Mouse (Mus musculus) stomach, embryonic 15.5 days (tissue): Measurements from ENCODE around the gene Zdhhc16. TPM values are rescaled to one million over a fixed set of nuclear protein-coding genes. Genes with fewer than 3 reads are reported as not detected.

ENCODE experiments used
- ATAC-seq: fragments of 200-750 bp; cut with Nextera tagmentation; 2 replicates; pipeline ENCODE4 v1.8.0; 2017; ENCODE audit warnings: low read depth, moderate number of reproducible peaks, moderate TSS enrichment; ENCODE audit not compliant: insufficient read depth, low FRiP score
- H3K27ac ChIP-seq: fragments of 300-500 bp; sonication (generic); 2 replicates; pipeline ENCODE4 v1.5.1; 2015; ENCODE audit warnings: mild to moderate bottlenecking, inconsistent platforms
- H3K27me3 ChIP-seq: fragments of 300-500 bp; sonication (generic); replicated peaks from 2 replicates; pipeline ENCODE4 v1.6.1; 2015; ENCODE audit warnings: inconsistent platforms
- H3K36me3 ChIP-seq: fragments of 300-500 bp; sonication (generic); 2 replicates; pipeline ENCODE4 v1.6.1; 2015; ENCODE audit warnings: inconsistent platforms
- H3K4me1 ChIP-seq: fragments of 300-500 bp; sonication (generic); 2 replicates; pipeline ENCODE4 v1.6.1; 2015; ENCODE audit warnings: inconsistent platforms
- H3K4me2 ChIP-seq: fragments of 300-500 bp; sonication (generic); 2 replicates; pipeline ENCODE4 v1.6.1; 2015; ENCODE audit warnings: mild to moderate bottlenecking, inconsistent platforms
- H3K4me3 ChIP-seq: fragments of 300-500 bp; sonication (generic); replicated peaks from 2 replicates; pipeline ENCODE4 v1.5.1; 2015; ENCODE audit warnings: inconsistent platforms
- H3K9ac ChIP-seq: fragments of 300-500 bp; sonication (generic); 2 replicates; pipeline ENCODE4 v1.6.1; 2015; ENCODE audit warnings: inconsistent platforms
- H3K9me3 ChIP-seq: fragments of 300-500 bp; sonication (generic); 2 replicates; pipeline ENCODE4 v1.6.1; 2016; ENCODE audit warnings: inconsistent platforms
- WGBS: fragments of 180-500 bp; shearing (Covaris S2); methylation state at CpG from one replicate; pipeline ENCODE4 v1.1.7; 2015; 5-methylcytosine and 5-hydroxymethylcytosine counted together
- polyA plus RNA-seq: library from polyadenylated mRNA; unstranded; fragments of >200 nt; fragmentation: Nextera tagmentation; extraction: Ambion mirVana; gene quantifications from 2 replicates; pipeline ENCODE4 v1.2.1, GENCODE M21; 2015

The Zdhhc16 gene
- polyA plus RNA-seq, 1 experiment from 2014 or later, result 73.4 TPM

- Histone ChIP-seq H3K9ac (peak within 1 kb of the TSS; percentile 82), H3K36me3 (no peaks in the 10 kb centered on the region), H3K27ac (peak within 1 kb of the TSS; percentile 91), H3K27me3 (no peaks in the 10 kb centered on the region), H3K9me3 (no peaks in the 10 kb centered on the region), H3K4me2 (peak within 1 kb of the TSS; percentile 91), H3K4me3 (peak within 1 kb of the TSS; percentile 65), H3K4me1 (0 out of 2 replicates have a peak, but pooled peaks cover 6% of the 10 kb centered on the region)
- peak; percentile 95 for ATAC-seq
- under 1% methylated on average over 64 of the region's 68 CpGs for WGBS
Measured at GRCm38 (mm10) chr19:41980819-41981594, 47.7 kb downstream of the Zdhhc16 start, which contains the start of gene Mms19. Gene Mms19, minus strand, starts transcription at chr19:41981157.

DNA sequence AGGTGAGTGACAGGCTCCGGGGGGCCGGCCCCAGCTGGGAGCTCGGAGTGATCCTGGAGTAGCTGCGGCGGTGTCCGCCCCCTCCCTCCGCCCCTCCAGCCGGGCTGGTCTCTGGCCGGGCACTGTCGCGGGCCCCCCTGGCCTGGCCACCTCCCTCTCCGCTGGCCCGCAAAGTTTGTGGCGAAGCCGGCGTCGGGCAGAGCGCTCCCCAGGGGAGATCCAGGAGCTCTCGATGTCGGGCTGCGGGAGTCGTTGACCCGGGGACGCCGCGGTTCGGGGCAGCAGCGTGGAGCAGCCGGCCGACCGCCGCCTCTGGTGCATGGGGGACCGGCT is 48.3 kb downstream of the Zdhhc16 start, which contains the start of gene Ubtd1:
TSS of gene Ubtd1 (plus strand) at position 169 of the 333 bp plus-strand sequence.
- ATAC-seq, result no peak
- WGBS, result 1% methylated on average over 31 of the region's 33 CpGs

GRCm38 (mm10) chr19:41981931-41982790 is 48.9 kb downstream of the Zdhhc16 start:
- H3K27ac ChIP-seq, result peak overlapping the region; percentile 91
- H3K9ac ChIP-seq, result peak overlapping the region; percentile 82
- no peaks in the 10 kb centered on the region for H3K9me3 ChIP-seq
- 0 out of 2 replicates have a peak, but pooled peaks cover 6% of the 10 kb centered on the region for H3K4me1 ChIP-seq
- peak overlapping the region; percentile 91 for H3K4me2 ChIP-seq
- H3K27me3 ChIP-seq, result no peaks in the 10 kb centered on the region
- no peaks in the 10 kb centered on the region for H3K36me3 ChIP-seq
- WGBS, result under 1% methylated on average over 74 of the region's 74 CpGs
- ATAC-seq, result no peak
- peak overlapping the region; percentile 65 for H3K4me3 ChIP-seq

More for the DNA sequence above, 48.3 kb downstream of the Zdhhc16 start, which contains the start of gene Ubtd1:
- Histone ChIP-seq H3K27ac (peak within 1 kb of the TSS; percentile 91), H3K9me3 (no peaks in the 10 kb centered on the region), H3K4me1 (0 out of 2 replicates have a peak, but pooled peaks cover 6% of the 10 kb centered on the region), H3K9ac (peak within 1 kb of the TSS; percentile 82), H3K4me3 (peak within 1 kb of the TSS; percentile 65), H3K36me3 (no peaks in the 10 kb centered on the region), H3K27me3 (no peaks in the 10 kb centered on the region), H3K4me2 (peak within 1 kb of the TSS; percentile 91)

- 9% methylated on average over 4 of the region's 4 CpGs for WGBS
- Histone ChIP-seq H3K9ac (no peak overlapping the region), H3K36me3 (no peaks in the 10 kb centered on the region), H3K4me3 (peak overlapping the region; percentile 65), H3K4me2 (peak overlapping the region; percentile 91), H3K27me3 (no peaks in the 10 kb centered on the region), H3K27ac (no peak overlapping the region; the same call in 1 of the 2 replicates), H3K4me1 (0 out of 2 replicates have a peak, but pooled peaks cover 6% of the 10 kb centered on the region), H3K9me3 (no peaks in the 10 kb centered on the region)
- ATAC-seq, result no peak
Measured at GRCm38 (mm10) chr19:41982791-41983150, 49.5 kb downstream of the Zdhhc16 start.

GRCm38 (mm10) chr19:41985994-41986393 is 52.7 kb downstream of the Zdhhc16 start:
- no peak overlapping the region for H3K9ac ChIP-seq
- H3K36me3 ChIP-seq, result no peaks in the 10 kb centered on the region
- no peak overlapping the region for H3K4me3 ChIP-seq
- H3K4me2 ChIP-seq, result no peak overlapping the region
- WGBS, result 95% methylated on average over 5 of the region's 5 CpGs
- ATAC-seq, result no peak
- 0 out of 2 replicates have a peak, but pooled peaks cover 6% of the 10 kb centered on the region for H3K4me1 ChIP-seq
- H3K27ac ChIP-seq, result no peak overlapping the region
- H3K9me3 ChIP-seq, result no peaks in the 10 kb centered on the region
- H3K27me3 ChIP-seq, result no peaks in the 10 kb centered on the region

- no peaks in the 10 kb centered on the region for H3K9me3 ChIP-seq
- H3K4me2 ChIP-seq, result no peak overlapping the region
- 73% methylated on average over 4 of the region's 4 CpGs for WGBS
- H3K36me3 ChIP-seq, result no peaks in the 10 kb centered on the region
- H3K4me1 ChIP-seq, result 0 out of 2 replicates have a peak, but pooled peaks cover 6% of the 10 kb centered on the region
- ATAC-seq, result no peak
- H3K27ac ChIP-seq, result no peak overlapping the region
- H3K9ac ChIP-seq, result no peak overlapping the region
- no peaks in the 10 kb centered on the region for H3K27me3 ChIP-seq
- no peak overlapping the region for H3K4me3 ChIP-seq
Measured at GRCm38 (mm10) chr19:41987206-41987605, 53.9 kb downstream of the Zdhhc16 start.

DNA sequence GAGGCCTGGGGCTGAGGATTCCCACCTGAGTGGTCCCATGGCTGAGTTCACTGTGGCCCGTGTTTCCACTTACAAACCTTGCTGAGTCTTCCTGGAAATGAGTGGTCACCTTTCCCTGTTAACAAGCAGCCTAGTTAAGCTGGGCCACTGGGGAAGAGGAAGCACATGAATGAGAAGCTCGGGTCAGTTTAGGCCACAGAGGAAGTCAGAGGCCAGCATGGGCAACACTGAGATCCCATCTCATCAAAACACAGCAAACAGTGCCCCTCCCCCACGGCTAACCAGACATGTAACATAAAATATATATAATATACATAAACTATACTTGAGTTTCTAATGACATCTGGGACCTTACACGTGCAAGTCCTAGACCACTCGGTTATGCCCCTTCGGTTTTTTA is 56.5 kb downstream of the Zdhhc16 start:
- WGBS, result 71% methylated on average over 6 of the region's 6 CpGs
- peaks cover 15% of the 10 kb centered on the region for H3K4me1 ChIP-seq
- ATAC-seq, result no peak
- H3K27me3 ChIP-seq, result no peaks in the 10 kb centered on the region
- H3K27ac ChIP-seq, result no peak overlapping the region
- no peaks in the 10 kb centered on the region for H3K36me3 ChIP-seq
- no peaks in the 10 kb centered on the region for H3K9me3 ChIP-seq
- no peak overlapping the region for H3K4me3 ChIP-seq
- no peak overlapping the region for H3K4me2 ChIP-seq
- H3K9ac ChIP-seq, result no peak overlapping the region

GRCm38 (mm10) chr19:41991926-41992477 is 58.7 kb downstream of the Zdhhc16 start:
- 44% methylated on average over 6 of the region's 6 CpGs for WGBS
- peaks cover 15% of the 10 kb centered on the region for H3K4me1 ChIP-seq
- no peaks in the 10 kb centered on the region for H3K9me3 ChIP-seq
- H3K27ac ChIP-seq, result no peak overlapping the region
- H3K4me3 ChIP-seq, result no peak overlapping the region
- H3K27me3 ChIP-seq, result no peaks in the 10 kb centered on the region
- no peak for ATAC-seq
- H3K4me2 ChIP-seq, result no peak overlapping the region
- no peak overlapping the region for H3K9ac ChIP-seq
- no peaks in the 10 kb centered on the region for H3K36me3 ChIP-seq

DNA sequence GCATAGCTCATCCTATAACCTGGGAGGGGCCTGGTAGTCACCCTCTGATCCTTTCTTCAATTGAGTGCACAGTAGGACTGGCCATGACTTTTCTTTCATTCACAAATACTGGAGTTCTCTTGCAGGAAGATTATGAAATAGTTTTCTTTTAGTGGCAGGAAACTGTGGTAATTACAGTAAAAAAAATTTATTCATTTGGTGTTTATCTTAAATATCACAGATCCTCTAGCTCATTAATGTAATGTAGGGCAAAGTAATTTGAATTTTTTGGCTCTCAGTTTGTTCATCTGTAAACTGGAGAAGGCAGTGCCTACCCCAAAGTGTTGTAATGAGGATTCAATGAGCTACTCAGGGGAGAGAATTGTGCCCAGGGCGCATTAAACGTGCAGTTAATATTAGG is 59.7 kb downstream of the Zdhhc16 start:
- no peaks in the 10 kb centered on the region for H3K9me3 ChIP-seq
- H3K27me3 ChIP-seq, result no peaks in the 10 kb centered on the region
- H3K4me3 ChIP-seq, result no peak overlapping the region
- 63% methylated on average over 2 of the region's 2 CpGs for WGBS
- H3K4me1 ChIP-seq, result peaks cover 15% of the 10 kb centered on the region
- no peaks in the 10 kb centered on the region for H3K36me3 ChIP-seq
- H3K27ac ChIP-seq, result peak overlapping the region; percentile 18; the same call in 1 of the 2 replicates
- ATAC-seq, result no peak
- no peak overlapping the region for H3K9ac ChIP-seq
- H3K4me2 ChIP-seq, result no peak overlapping the region

- 40% methylated on average over 6 of the region's 6 CpGs for WGBS
- no peak overlapping the region for H3K4me3 ChIP-seq
- no peaks in the 10 kb centered on the region for H3K9me3 ChIP-seq
- H3K9ac ChIP-seq, result no peak overlapping the region
- no peaks in the 10 kb centered on the region for H3K27me3 ChIP-seq
- peaks cover 15% of the 10 kb centered on the region for H3K4me1 ChIP-seq
- peak overlapping the region; percentile 18; the same call in 1 of the 2 replicates for H3K27ac ChIP-seq
- H3K36me3 ChIP-seq, result no peaks in the 10 kb centered on the region
- ATAC-seq, result no peak
- no peak overlapping the region for H3K4me2 ChIP-seq
Measured at GRCm38 (mm10) chr19:41993484-41993883, 60.2 kb downstream of the Zdhhc16 start.
